ENCODE assay signal across 11 mouse cellular contexts in genomic region chr6:53201281-53201956, GRCm38 (mm10).
A peak's percentile ranks its signal among the peaks of the same experiment; 100 is the strongest.
DNase-seq lines count a peak whose midpoint lies in the region; ATAC-seq lines count a peak whose summit lies in the region.
"Had no signal": no experiment of that assay in that cellular context is flagged by ENCODE, and none has a peak within 500 bp of the region (broad histone marks: within the 10 kb centered on the region; RNA-seq: fewer than 3 reads in every experiment).

No protein-coding gene starts in this region.

- peaks cover 20% of the 10 kb centered on the region for H3K4me1 ChIP-seq in lung, embryonic 16.5 days (replicated peaks; ENCODE audit: control insufficient read depth, insufficient read depth, low read length)
- peaks cover 35% of the 10 kb centered on the region for H3K4me1 ChIP-seq in limb, embryonic 13.5 days

- H3K4me2 ChIP-seq in lung, embryonic 16.5 days (ENCODE audit: low read depth, low read length): no peak overlapping the region
- peak overlapping the region; percentile 19; the same call in 1 of the 2 replicates for H3K4me2 ChIP-seq in limb, embryonic 13.5 days (replicated peaks)

- ATAC-seq in lung, embryonic 16.5 days (ENCODE audit: low read depth): no peak
- peak; percentile 51; the same call in 1 of the 2 replicates for ATAC-seq in limb, embryonic 13.5 days (ENCODE audit: low FRiP score, low read depth)
- ATAC-seq: liver, postnatal 0 days had no signal

- no peak overlapping the region for H3K9ac ChIP-seq in lung, embryonic 16.5 days (ENCODE audit: low read length)
- H3K9ac ChIP-seq in limb, embryonic 13.5 days: no peak overlapping the region
- H3K9ac ChIP-seq: liver, postnatal 0 days had no signal

- no peaks in the 10 kb centered on the region for H3K27me3 ChIP-seq in lung, embryonic 16.5 days (ENCODE audit: control insufficient read depth, insufficient read depth, low read depth, low read length)
- H3K27me3 ChIP-seq in limb, embryonic 13.5 days: no peaks in the 10 kb centered on the region

- peak overlapping the region; percentile 40; the same call in 1 of the 2 replicates for H3K27ac ChIP-seq in lung, embryonic 16.5 days (ENCODE audit: low read length)
- H3K27ac ChIP-seq in limb, embryonic 13.5 days: peak overlapping the region; percentile 76; the same call in 1 of the 2 replicates

- WGBS in lung, embryonic 16.5 days: 12% methylated on average over 10 of the region's 10 CpGs
- WGBS in limb, embryonic 13.5 days: 8% methylated on average over 10 of the region's 10 CpGs

- no peaks in the 10 kb centered on the region for H3K36me3 ChIP-seq in lung, embryonic 16.5 days (ENCODE audit: control insufficient read depth, insufficient read depth, low read length)
- no peaks in the 10 kb centered on the region for H3K36me3 ChIP-seq in limb, embryonic 13.5 days

- intact Hi-C loops in heart, postnatal 10 days (cut with DNase I): no loop called here

- H3K4me3 ChIP-seq in lung, embryonic 16.5 days (ENCODE audit: low read length): no peak overlapping the region
- no peak overlapping the region for H3K4me3 ChIP-seq in limb, embryonic 13.5 days

- H3K9me3 ChIP-seq in lung, embryonic 16.5 days (ENCODE audit: control insufficient read depth, low read length): no peaks in the 10 kb centered on the region
- H3K9me3 ChIP-seq in limb, embryonic 13.5 days: no peaks in the 10 kb centered on the region

- DNase-seq in cerebellum, adult 8-10 months: peak; percentile 10
- DNase-seq in cerebellum, adult 11 months: no peak
- DNase-seq in lung, postnatal 36 days: no peak
- DNase-seq in cerebellum, postnatal 36 days: peak; percentile 13 to 31
- no peak for DNase-seq in heart, adult 9 months (ENCODE audit: low spot score in 2 of 2)
- no peak for DNase-seq in heart, postnatal 10 days
- DNase-seq: adrenal gland, adult 8-10 months; kidney, postnatal 25 days; liver, postnatal 0 days had no signal

Comparison
In these comparisons a context has a peak if more than half of its experiments do, and no peak if none do; other contexts are left out.
1. DNase-seq: peak in cerebellum, adult 8-10 months (single experiment) and cerebellum, postnatal 36 days (2 of 2); none in cerebellum, adult 11 months (single experiment), lung, postnatal 36 days (single experiment), heart, adult 9 months (0 of 2) and heart, postnatal 10 days (0 of 2).